Mouse (Mus musculus) spleen, postnatal 4 days (tissue): ENCODE measurements around the gene Hist1h3f.
"Not testable (repeated sequence)": the region's sequence is repeated elsewhere in the genome, so short reads cannot be mapped to it uniquely, and the experiment has no call there.

Experiments used
- DNase-seq, 2 experiments: peaks; one replicate each; pipeline ENCODE4 v3.0.0; 2022; ENCODE audit warnings: low spot score in 2 of 2

The Hist1h3f gene

GRCm38 (mm10) chr13:23536076-23536822 lies 7.6 kb upstream of the Hist1h3f start:
- DNase-seq, result peak in 1 of 2 experiments; percentile 17

- DNase-seq, result no peak
Observed at GRCm38 (mm10) chr13:23537006-23537710, 6.7 kb upstream of the Hist1h3f start.

- DNase-seq, result no peak
Observed at GRCm38 (mm10) chr13:23538249-23538648, 5.6 kb upstream of the Hist1h3f start.

GRCm38 (mm10) chr13:23539821-23540220 lies 4.0 kb upstream of the Hist1h3f start:
- DNase-seq, result not testable (repeated sequence)

GRCm38 (mm10) chr13:23541497-23541896 lies 2.4 kb upstream of the Hist1h3f start:
- no peak for DNase-seq

- DNase-seq, result peak; percentile 31 to 66
Observed at GRCm38 (mm10) chr13:23542225-23542980, 1.4 kb upstream of the Hist1h3f start.

GRCm38 (mm10) chr13:23542999-23543607 lies 749 bp upstream of the Hist1h3f start, which contains the start of gene Hist1h2bh:
Hist1h2bh (minus strand) TSS chr13:23543392.
- DNase-seq, result peak; percentile 81 to 90

GRCm38 (mm10) chr13:23544787-23545120 lies 902 bp downstream of the Hist1h3f start:
- peak; percentile 24 to 70 for DNase-seq

GRCm38 (mm10) chr13:23546694-23547093 lies 2.8 kb downstream of the Hist1h3f start:
- no peak for DNase-seq

GRCm38 (mm10) chr13:23550761-23551145 lies 6.9 kb downstream of the Hist1h3f start:
- DNase-seq, result peak; percentile 34 to 63

GRCm38 (mm10) chr13:23551146-23551834 lies 7.4 kb downstream of the Hist1h3f start, which contains the start of gene Hist1h4f:
Hist1h4f (minus strand) TSS chr13:23551648.
- DNase-seq, result peak; percentile 92 to 95

- peak; percentile 16 to 65 for DNase-seq
Observed at GRCm38 (mm10) chr13:23551931-23552914, 8.4 kb downstream of the Hist1h3f start.

GRCm38 (mm10) chr13:23552962-23553361 lies 9.1 kb downstream of the Hist1h3f start, which contains the start of gene Hist1h1d:
Hist1h1d (plus strand) TSS chr13:23553262.
- no peak for DNase-seq

GRCm38 (mm10) chr13:23554393-23554792 lies 10.5 kb downstream of the Hist1h3f start:
- DNase-seq, result peak in 1 of 2 experiments; percentile 50

- peak; percentile 92 to 98 for DNase-seq
Observed at GRCm38 (mm10) chr13:23554925-23555838, 11.3 kb downstream of the Hist1h3f start.

GRCm38 (mm10) chr13:23555839-23556416 lies 12.1 kb downstream of the Hist1h3f start:
- DNase-seq, result peak; percentile 78 to 88

GRCm38 (mm10) chr13:23556906-23557305 lies 13.1 kb downstream of the Hist1h3f start:
- DNase-seq, result no peak

- not testable (repeated sequence) for DNase-seq
Observed at GRCm38 (mm10) chr13:23560699-23561098, 16.8 kb downstream of the Hist1h3f start.
